Mouse (Mus musculus) stomach, postnatal 0 days (tissue): ENCODE data around the gene 0610037L13Rik. TPM values are rescaled to one million over a fixed set of nuclear protein-coding genes. Genes with fewer than 3 reads are reported as not detected.

Experiments
- ATAC-seq: fragments of 200-750 bp; cut with Nextera tagmentation; 2 replicates; pipeline ENCODE4 v1.8.0; 2017; ENCODE audit not compliant: low FRiP score, low TSS enrichment
- DNase-seq: peaks from one replicate; pipeline ENCODE4 v3.0.0-alpha.2; 2016; ENCODE audit warnings: low spot score
- H3K27ac ChIP-seq: fragments of 300-500 bp; sonication (generic); replicated peaks from 2 replicates; pipeline ENCODE4 v1.5.1; 2014; ENCODE audit warnings: mild to moderate bottlenecking, control low read depth
- H3K27me3 ChIP-seq: fragments of 300-500 bp; sonication (generic); 2 replicates; pipeline ENCODE4 v1.6.1; 2014; ENCODE audit warnings: low read length; ENCODE audit not compliant: control insufficient read depth, insufficient read depth
- H3K36me3 ChIP-seq: fragments of 300-500 bp; sonication (generic); 2 replicates; pipeline ENCODE4 v1.6.1; 2014; ENCODE audit warnings: low read length, mixed read lengths; ENCODE audit not compliant: control insufficient read depth, insufficient read depth
- H3K4me1 ChIP-seq: fragments of 300-500 bp; sonication (generic); replicated peaks from 2 replicates; pipeline ENCODE4 v1.6.1; 2014; ENCODE audit warnings: antibody characterized with exemption; ENCODE audit not compliant: control insufficient read depth, insufficient read depth
- H3K4me2 ChIP-seq: fragments of 300-500 bp; sonication (generic); replicated peaks from 2 replicates; pipeline ENCODE4 v1.6.1; 2014; ENCODE audit warnings: low read depth, mild to moderate bottlenecking, control low read depth, moderate library complexity
- H3K4me3 ChIP-seq: fragments of 300-500 bp; sonication (generic); 2 replicates; pipeline ENCODE4 v1.5.1; 2014; ENCODE audit warnings: low read depth, low read length, control low read depth
- H3K9ac ChIP-seq: fragments of 300-500 bp; sonication (generic); 2 replicates; pipeline ENCODE4 v1.6.1; 2014; ENCODE audit warnings: mild to moderate bottlenecking, low read length, control low read depth, mixed read lengths
- H3K9me3 ChIP-seq: fragments of 300-500 bp; sonication (generic); 2 replicates; pipeline ENCODE4 v1.6.1; 2016; ENCODE audit warnings: low read length; ENCODE audit not compliant: control insufficient read depth
- CTCF ChIP-seq: IDR thresholded peaks from 2 replicates; pipeline ENCODE4 v1.5.1; 2016; ENCODE audit warnings: antibody characterized with exemption, low read depth, mild to moderate bottlenecking, moderate library complexity
- EP300 ChIP-seq: optimal IDR thresholded peaks from 2 replicates; pipeline ENCODE3; 2016; ENCODE audit warnings: antibody characterized with exemption
- WGBS: fragments of 180-500 bp; shearing (Covaris S2); extraction: QIAGEN DNeasy Blood & Tissue Kit; methylation state at CpG from one replicate; pipeline ENCODE4 v1.1.7; 2014; 5-methylcytosine and 5-hydroxymethylcytosine counted together
- polyA plus RNA-seq: library from polyadenylated mRNA; unstranded; fragments of >200 nt; fragmentation: Nextera tagmentation; extraction: Ambion mirVana; gene quantifications from 2 replicates; pipeline ENCODE4 v1.2.1, GENCODE M21; 2015

Gene 0610037L13Rik
- polyA plus RNA-seq, 1 experiment from 2014 or later, result 101 TPM

DNA sequence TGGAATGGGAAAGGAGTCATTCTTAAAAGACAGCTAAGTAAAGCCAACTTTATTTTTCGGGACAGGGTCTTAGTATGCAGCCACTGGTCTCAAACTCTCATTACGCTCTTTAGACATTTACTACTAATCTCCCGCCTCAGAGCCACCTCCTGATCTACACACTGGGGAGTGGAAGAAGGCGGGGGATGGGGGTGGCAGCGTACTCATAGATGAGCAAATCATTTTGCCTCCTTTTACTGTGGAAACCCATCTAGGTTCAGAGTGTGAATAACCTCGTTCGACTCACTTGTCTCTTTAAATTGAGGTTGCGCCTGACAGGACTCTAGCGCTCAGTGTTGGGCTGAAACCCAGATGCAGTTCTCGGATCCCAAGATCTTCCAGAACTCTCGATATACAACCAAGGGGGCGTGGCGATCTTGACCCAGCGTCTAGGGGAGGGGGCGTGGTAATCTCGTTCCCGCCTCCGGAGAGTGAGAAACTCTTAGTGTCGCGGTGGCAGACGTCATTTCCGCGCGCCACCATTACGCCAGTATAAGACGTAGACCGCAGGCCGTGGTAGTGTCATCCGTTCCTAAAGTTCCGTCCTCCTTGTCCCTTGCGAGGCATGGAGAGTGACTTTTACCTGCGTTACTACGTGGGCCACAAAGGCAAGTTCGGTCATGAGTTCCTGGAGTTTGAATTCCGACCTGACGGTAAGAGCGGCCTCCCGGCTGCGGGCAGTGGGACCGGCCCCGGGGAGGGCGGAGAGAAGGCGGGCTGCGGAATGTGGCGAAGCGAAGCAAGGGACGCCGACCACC, 10.2 kb upstream of the 0610037L13Rik start, which contains the start of gene Magoh:
Gene Magoh (plus strand): TSS at position 502 of the 797 bp plus-strand sequence.
- Histone ChIP-seq H3K4me1 (no peaks in the 10 kb centered on the region), H3K4me3 (peak within 1 kb of the TSS; percentile 84), H3K36me3 (peaks cover 10% of the 10 kb centered on the region), H3K9me3 (no peaks in the 10 kb centered on the region), H3K27me3 (no peaks in the 10 kb centered on the region), H3K4me2 (peak within 1 kb of the TSS; percentile 77), H3K27ac (peak within 1 kb of the TSS; percentile 80), H3K9ac (peak within 1 kb of the TSS; percentile 94)
- no peak for TF ChIP-seq EP300
- WGBS, result 2% methylated on average over 48 of the region's 48 CpGs
- peak; percentile 96 for DNase-seq
- ATAC-seq, result peak; percentile 96

DNA sequence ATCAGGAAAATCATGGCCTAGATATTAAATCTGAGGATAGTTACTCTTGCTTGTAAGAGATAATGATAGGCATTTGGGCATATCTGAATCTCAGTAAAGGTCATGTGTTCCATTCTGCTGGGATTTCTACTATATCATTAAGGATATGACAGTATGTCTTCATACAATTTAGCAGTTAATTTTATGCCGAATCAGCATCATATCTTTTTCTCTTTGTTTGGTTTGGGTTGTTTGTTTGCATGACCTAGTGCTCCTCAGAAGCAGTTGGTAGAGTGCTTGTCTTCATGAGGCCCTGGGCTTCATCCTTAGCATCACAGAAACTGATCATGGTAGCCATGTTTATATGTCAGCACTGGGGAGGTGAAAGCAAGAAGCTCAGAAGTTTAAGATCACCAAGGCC, 8.0 kb upstream of the 0610037L13Rik start:
- no peaks in the 10 kb centered on the region for H3K9me3 ChIP-seq
- H3K4me2 ChIP-seq, result no peak overlapping the region
- DNase-seq (no peak), ATAC-seq (no peak)
- H3K4me3 ChIP-seq, result no peak overlapping the region
- H3K27me3 ChIP-seq, result no peaks in the 10 kb centered on the region
- peaks cover 19% of the 10 kb centered on the region for H3K36me3 ChIP-seq
- WGBS, result 82% methylated on average over 1 of the region's 1 CpGs
- H3K9ac ChIP-seq, result no peak overlapping the region
- H3K4me1 ChIP-seq, result no peaks in the 10 kb centered on the region
- H3K27ac ChIP-seq, result no peak overlapping the region
- no peak for TF ChIP-seq EP300

DNA sequence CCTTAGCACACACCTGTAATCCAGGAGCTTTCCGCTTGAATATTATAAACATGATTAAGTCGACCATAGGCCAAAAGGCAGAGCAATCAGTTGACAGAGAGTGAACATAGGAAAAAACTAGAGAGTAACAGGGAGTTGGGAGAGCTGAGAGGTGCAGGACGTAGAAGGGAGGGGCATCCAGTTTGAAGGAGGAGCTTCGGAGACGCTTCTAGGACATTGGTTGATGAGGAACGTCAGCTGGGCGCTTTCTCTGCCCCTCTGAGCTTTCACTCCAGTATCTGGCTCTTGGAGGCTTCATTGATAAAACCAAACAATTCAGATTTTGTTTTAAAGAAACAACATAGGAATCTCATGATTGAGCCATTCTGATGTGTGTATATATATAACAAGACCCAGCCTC, 3.2 kb upstream of the 0610037L13Rik start:
- Histone ChIP-seq H3K4me2 (no peak overlapping the region), H3K4me3 (no peak overlapping the region), H3K9ac (no peak overlapping the region), H3K4me1 (no peaks in the 10 kb centered on the region; the same call in 1 of the 2 replicates), H3K36me3 (peaks cover 19% of the 10 kb centered on the region), H3K9me3 (no peaks in the 10 kb centered on the region), H3K27ac (no peak overlapping the region), H3K27me3 (no peaks in the 10 kb centered on the region)
- no peak for ATAC-seq
- 81% methylated on average over 7 of the region's 7 CpGs for WGBS
- no peak for DNase-seq
- no peak for TF ChIP-seq CTCF
- no peak for TF ChIP-seq EP300

DNA sequence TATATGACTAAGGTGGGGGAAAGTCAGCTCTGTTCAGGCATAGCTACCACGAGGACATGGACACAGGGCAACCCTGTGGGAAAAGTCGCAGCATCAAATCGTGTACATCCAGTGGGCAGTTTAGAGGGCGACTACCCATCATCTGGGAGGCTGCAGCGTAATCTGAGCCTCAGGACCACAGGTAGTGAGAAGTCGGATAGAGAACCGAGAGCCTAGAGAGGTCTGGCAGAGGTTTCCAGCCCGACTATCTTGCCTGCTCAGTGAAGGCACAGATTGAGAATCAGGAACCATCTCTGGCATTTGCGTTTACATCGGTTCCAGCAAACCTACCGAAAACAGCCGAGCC, 255 bp upstream of the 0610037L13Rik start:
- H3K36me3 ChIP-seq, result peaks cover 13% of the 10 kb centered on the region
- H3K27me3 ChIP-seq, result no peaks in the 10 kb centered on the region
- H3K4me3 ChIP-seq, result peak overlapping the region; percentile 59
- TF ChIP-seq CTCF (no peak), EP300 (no peak)
- H3K27ac ChIP-seq, result peak overlapping the region; percentile 79
- DNase-seq (no peak), ATAC-seq (peak; percentile 18)
- WGBS, result 2% methylated on average over 12 of the region's 12 CpGs
- no peaks in the 10 kb centered on the region; the same call in 1 of the 2 replicates for H3K4me1 ChIP-seq
- peak overlapping the region; percentile 75 for H3K4me2 ChIP-seq
- peak overlapping the region; percentile 61 for H3K9ac ChIP-seq
- no peaks in the 10 kb centered on the region for H3K9me3 ChIP-seq

DNA sequence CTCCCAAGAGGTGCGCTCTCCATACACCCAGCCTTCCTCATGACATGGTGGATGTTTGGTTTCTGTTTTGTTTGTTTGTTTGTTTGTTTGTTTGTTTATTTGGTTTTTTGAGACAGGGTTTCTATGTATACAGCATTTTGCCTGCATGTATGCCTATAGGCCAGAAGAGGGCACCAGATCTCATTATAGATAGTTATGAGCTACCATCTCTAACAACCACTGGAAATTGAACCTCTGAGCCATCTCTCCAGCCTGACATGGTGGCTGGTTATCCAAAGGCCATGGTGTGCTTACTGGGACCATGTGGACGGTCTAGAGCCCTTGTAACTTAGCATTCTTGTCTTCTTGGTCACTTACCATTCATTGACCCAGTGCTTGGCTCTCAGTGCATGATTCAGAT, 3.0 kb downstream of the 0610037L13Rik start:
- H3K4me3 ChIP-seq, result no peak overlapping the region
- no peak overlapping the region for H3K27ac ChIP-seq
- peak; percentile 76 for TF ChIP-seq CTCF
- no peak for TF ChIP-seq EP300
- peaks cover 7% of the 10 kb centered on the region; the same call in 1 of the 2 replicates for H3K36me3 ChIP-seq
- H3K4me2 ChIP-seq, result no peak overlapping the region
- no peaks in the 10 kb centered on the region for H3K27me3 ChIP-seq
- no peaks in the 10 kb centered on the region for H3K9me3 ChIP-seq
- no peak for ATAC-seq
- H3K4me1 ChIP-seq, result no peaks in the 10 kb centered on the region; the same call in 1 of the 2 replicates
- no peak overlapping the region for H3K9ac ChIP-seq
- 84% methylated on average over 2 of the region's 2 CpGs for WGBS
- DNase-seq, result no peak

DNA sequence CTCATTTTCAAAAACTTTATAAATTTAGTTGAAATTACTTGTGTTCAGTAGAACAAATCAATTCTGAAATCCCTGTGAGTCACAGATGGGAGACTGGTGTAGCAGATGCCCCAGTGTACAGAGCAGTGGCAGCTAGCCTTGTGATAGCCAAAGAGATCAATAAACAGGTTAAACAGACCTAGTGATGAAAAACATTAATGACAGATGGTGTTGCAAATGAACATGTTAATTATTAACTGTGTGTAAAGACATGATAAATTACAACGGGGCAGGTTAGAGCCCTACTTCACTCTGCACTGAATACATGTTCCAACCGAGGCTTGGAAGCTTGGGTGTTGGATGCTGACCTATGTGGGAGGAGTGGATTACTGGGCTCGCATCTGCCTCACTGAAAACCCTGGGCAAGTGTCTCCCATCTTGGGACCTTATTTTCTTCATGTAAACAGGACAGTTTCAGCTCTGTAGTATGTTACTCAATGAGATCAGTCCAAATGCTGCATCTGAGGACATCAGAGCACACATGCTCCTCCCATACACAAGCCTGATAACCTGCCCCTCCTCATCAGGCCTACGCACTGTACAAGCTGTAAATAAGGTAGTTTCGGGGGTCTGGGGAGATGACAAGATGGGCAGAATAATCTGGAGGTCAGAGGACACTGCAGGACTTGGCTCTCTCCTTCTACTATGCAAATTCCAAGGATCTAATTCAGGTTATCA, 9.8 kb downstream of the 0610037L13Rik start:
- TF ChIP-seq CTCF (no peak), EP300 (no peak)
- 63% methylated on average over 5 of the region's 5 CpGs for WGBS
- H3K9me3 ChIP-seq, result no peaks in the 10 kb centered on the region
- H3K4me3 ChIP-seq, result no peak overlapping the region
- H3K9ac ChIP-seq, result no peak overlapping the region
- H3K27ac ChIP-seq, result no peak overlapping the region
- H3K27me3 ChIP-seq, result no peaks in the 10 kb centered on the region
- H3K4me1 ChIP-seq, result no peaks in the 10 kb centered on the region
- no peak overlapping the region for H3K4me2 ChIP-seq
- ATAC-seq (peak; percentile 50; the same call in 1 of the 2 replicates), DNase-seq (no peak)
- H3K36me3 ChIP-seq, result peaks cover 16% of the 10 kb centered on the region
